Mouse (Mus musculus) ES-E14 (cell line): ENCODE results near the gene Cpt1a.

ENCODE experiments used
- CHD2 ChIP-seq: IDR thresholded peaks from 2 replicates; pipeline ENCODE4 v1.6.1; 2014; ENCODE audit warnings: mild to moderate bottlenecking, low read depth, low read length, inconsistent platforms
- HCFC1 ChIP-seq: IDR thresholded peaks from 2 replicates; pipeline ENCODE4 v1.6.1; 2012; ENCODE audit warnings: low read length, inconsistent platforms, borderline replicate concordance; ENCODE audit not compliant: insufficient read depth
- MAFK ChIP-seq: IDR thresholded peaks from 2 replicates; pipeline ENCODE4 v1.6.1; 2014; ENCODE audit warnings: mild to moderate bottlenecking, low read depth, low read length, inconsistent platforms; ENCODE audit not compliant: insufficient read depth
- ZC3H11A ChIP-seq: IDR thresholded peaks from 2 replicates; pipeline ENCODE4 v1.6.1; 2012; ENCODE audit warnings: low read depth, mild to moderate bottlenecking, inconsistent platforms, low read length, borderline replicate concordance
- ZNF384 ChIP-seq: IDR thresholded peaks from 2 replicates; pipeline ENCODE4 v1.6.1; 2012; ENCODE audit warnings: low read depth, low read length, inconsistent platforms

GRCm38 (mm10) chr19:3422488-3422887, 100.4 kb downstream of the Cpt1a start:
- TF ChIP-seq CHD2 (no peak), ZNF384 (no peak), ZC3H11A (no peak), HCFC1 (no peak), MAFK (no peak)
